Mouse (Mus musculus) heart, adult 11 months (tissue): ENCODE data around the gene Pml.
"Not testable (repeated sequence)": the region's sequence is repeated elsewhere in the genome, so short reads cannot be mapped to it uniquely, and the experiment has no call there.

Experiments used
- DNase-seq: peaks from one replicate; pipeline ENCODE4 v3.0.0; 2022

Pml gene

GRCm38 (mm10) chr9:58271109-58271508 lies 21.5 kb upstream of the Pml start:
- no peak for DNase-seq

GRCm38 (mm10) chr9:58270081-58270480 lies 20.5 kb upstream of the Pml start:
- DNase-seq = no peak

GRCm38 (mm10) chr9:58268384-58269313 lies 19.1 kb upstream of the Pml start:
- no peak for DNase-seq

GRCm38 (mm10) chr9:58267046-58267445 lies 17.5 kb upstream of the Pml start:
- no peak for DNase-seq

GRCm38 (mm10) chr9:58266571-58267011 lies 17.0 kb upstream of the Pml start:
- peak; percentile 92 for DNase-seq

GRCm38 (mm10) chr9:58265368-58265767 lies 15.8 kb upstream of the Pml start:
- no peak for DNase-seq

GRCm38 (mm10) chr9:58262507-58262906 lies 12.9 kb upstream of the Pml start:
- DNase-seq = no peak

GRCm38 (mm10) chr9:58255704-58256685 lies 6.4 kb upstream of the Pml start:
- DNase-seq = no peak

- no peak for DNase-seq
These were observed 5.5 kb upstream of the Pml start for GRCm38 (mm10) chr9:58255105-58255504.

GRCm38 (mm10) chr9:58253805-58254122 lies 4.2 kb upstream of the Pml start:
- DNase-seq = not testable (repeated sequence)

GRCm38 (mm10) chr9:58253033-58253804 lies 3.6 kb upstream of the Pml start, which contains the start of gene Stoml1:
Stoml1 (plus strand) TSS chr9:58253164.
- peak; percentile 100 for DNase-seq

- not testable (repeated sequence) for DNase-seq
These were observed 1.1 kb upstream of the Pml start for GRCm38 (mm10) chr9:58250730-58251129.

GRCm38 (mm10) chr9:58250322-58250721 lies 736 bp upstream of the Pml start:
- DNase-seq = no peak

- no peak for DNase-seq
These were observed 706 bp downstream of the Pml start for GRCm38 (mm10) chr9:58248746-58249413.

- peak; percentile 98 for DNase-seq
These were observed 2.4 kb downstream of the Pml start for GRCm38 (mm10) chr9:58247064-58247759.

GRCm38 (mm10) chr9:58246083-58246591 lies 3.4 kb downstream of the Pml start:
- DNase-seq = no peak

GRCm38 (mm10) chr9:58243696-58244095 lies 5.9 kb downstream of the Pml start:
- DNase-seq = no peak

- no peak for DNase-seq
These were observed 6.9 kb downstream of the Pml start for GRCm38 (mm10) chr9:58242696-58243095.

- no peak for DNase-seq
These were observed 7.7 kb downstream of the Pml start for GRCm38 (mm10) chr9:58241780-58242485.

- no peak for DNase-seq
These were observed 15.0 kb downstream of the Pml start for GRCm38 (mm10) chr9:58234502-58235015.
